Mouse (Mus musculus): ENCODE measurements around the gene Vps11. TPM values are rescaled to one million over a fixed set of nuclear protein-coding genes. Genes with fewer than 3 reads are reported as not detected.

Gene Vps11
- polyA plus RNA-seq, 1 experiment = 40.8 TPM

DNA sequence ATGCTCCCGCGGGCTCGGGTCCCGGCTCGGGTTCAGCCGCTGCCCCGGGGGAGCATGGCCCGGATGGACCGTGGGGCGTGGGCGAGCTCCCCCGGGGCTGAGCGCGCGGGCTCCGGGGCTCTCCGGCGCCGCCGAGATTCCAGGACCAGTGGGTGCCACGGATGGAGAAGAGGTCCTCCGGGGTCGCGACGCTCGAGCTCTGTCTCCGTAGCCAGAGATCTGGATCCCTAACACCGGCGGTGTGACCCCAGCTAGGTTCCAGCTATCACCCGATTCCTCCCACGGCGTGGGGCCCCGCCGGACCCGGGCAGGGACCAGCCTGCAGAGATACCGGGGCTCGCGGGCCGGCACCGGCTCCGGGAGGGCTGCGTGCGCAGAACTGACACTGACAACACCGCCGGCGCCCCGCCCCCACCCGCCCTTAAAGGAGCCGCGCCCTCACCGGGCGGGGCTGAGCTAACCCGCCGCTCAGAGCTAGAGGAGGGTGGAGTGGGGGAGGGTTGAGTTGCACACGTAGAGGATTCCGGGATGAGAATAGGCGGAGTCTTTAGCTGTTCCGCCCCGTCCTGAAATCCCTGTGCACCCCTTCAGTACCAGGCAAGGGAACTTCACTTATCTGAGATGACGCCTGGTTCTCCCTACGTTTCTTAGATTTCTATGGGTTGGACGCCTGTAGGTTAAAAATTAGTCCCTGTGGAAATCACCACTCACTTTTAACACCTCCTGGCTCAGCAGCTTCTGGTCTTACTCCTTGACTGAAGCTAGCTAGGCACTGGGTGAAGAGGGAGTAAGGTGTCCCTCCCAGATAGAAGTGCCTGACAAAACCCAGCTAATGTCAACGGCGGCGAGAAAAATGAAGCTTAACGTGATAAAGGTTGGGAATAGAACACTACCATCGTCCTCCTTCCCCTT lies 41.3 kb downstream of the Vps11 start, which contains the start of gene C2cd2l:
TSS of gene C2cd2l (minus strand) at position 399 of the 912 bp plus-strand sequence.
- Histone ChIP-seq H3K4me1 (replicated peaks; ENCODE audit: control insufficient read depth, insufficient read depth, low read length) (peaks cover 24% of the 10 kb centered on the region), H3K27me3 (ENCODE audit: control insufficient read depth, insufficient read depth, low read length) (no peaks in the 10 kb centered on the region), H3K27ac (ENCODE audit: control insufficient read depth, insufficient read depth, low read length) (no peak within 1 kb of the TSS), H3K36me3 (ENCODE audit: control insufficient read depth, insufficient read depth, low read length) (peaks cover 13% of the 10 kb centered on the region), H3K4me3 (ENCODE audit: control insufficient read depth, insufficient read depth, low read length) (peak within 1 kb of the TSS; percentile 94)
- peak; percentile 82 for DNase-seq
- TF ChIP-seq CTCF (IDR thresholded peaks at IDR 0.05; ENCODE audit: borderline replicate concordance, control insufficient read depth, extremely low read depth, insufficient read depth, low read length, poor library complexity) (0 out of 2 replicates have a peak, but pooled peaks have one; percentile 20), POLR2A (IDR thresholded peaks at IDR 0.05; ENCODE audit: control insufficient read depth, extremely low read depth, insufficient read depth, low read length, poor library complexity) (peak; percentile 55; the same call in 1 of the 2 replicates)
- WGBS = under 1% methylated on average over 66 of the region's 67 CpGs

- peaks cover 24% of the 10 kb centered on the region for H3K4me1 ChIP-seq (replicated peaks; ENCODE audit: control insufficient read depth, insufficient read depth, low read length)
- DNase-seq = peak; percentile 46
Observed at GRCm38 (mm10) chr9:44319105-44319886, 42.2 kb downstream of the Vps11 start.

DNA sequence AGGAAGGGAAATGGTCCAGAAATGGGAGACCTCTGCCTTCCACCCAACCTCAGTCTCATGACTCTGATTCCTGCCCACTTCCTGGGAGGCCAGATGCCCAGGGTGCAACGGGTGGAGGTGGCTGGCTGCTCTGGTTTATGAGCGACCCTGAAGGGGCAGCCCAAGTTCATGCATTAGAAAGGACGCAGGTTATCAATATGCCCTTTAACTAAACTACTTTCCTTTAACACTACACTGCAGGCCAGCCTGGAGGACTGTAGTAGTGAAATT lies 42.7 kb downstream of the Vps11 start:
- H3K36me3 ChIP-seq (ENCODE audit: control insufficient read depth, insufficient read depth, low read length) = peaks cover 27% of the 10 kb centered on the region
- TF ChIP-seq POLR2A (IDR thresholded peaks at IDR 0.05; ENCODE audit: control insufficient read depth, extremely low read depth, insufficient read depth, low read length, poor library complexity) = no peak
- no peak for TF ChIP-seq CTCF (IDR thresholded peaks at IDR 0.05; ENCODE audit: borderline replicate concordance, control insufficient read depth, extremely low read depth, insufficient read depth, low read length, poor library complexity)
- peaks cover 24% of the 10 kb centered on the region for H3K4me1 ChIP-seq (replicated peaks; ENCODE audit: control insufficient read depth, insufficient read depth, low read length)
- 27% methylated on average over 3 of the region's 3 CpGs for WGBS
- peak overlapping the region; percentile 94 for H3K4me3 ChIP-seq (ENCODE audit: control insufficient read depth, insufficient read depth, low read length)
- no peak for DNase-seq
- H3K27ac ChIP-seq (ENCODE audit: control insufficient read depth, insufficient read depth, low read length) = no peak overlapping the region
- no peaks in the 10 kb centered on the region for H3K27me3 ChIP-seq (ENCODE audit: control insufficient read depth, insufficient read depth, low read length)

More at GRCm38 (mm10) chr9:44319105-44319886, 42.2 kb downstream of the Vps11 start:
- WGBS = 3% methylated on average over 37 of the region's 37 CpGs
- TF ChIP-seq CTCF (IDR thresholded peaks at IDR 0.05; ENCODE audit: borderline replicate concordance, control insufficient read depth, extremely low read depth, insufficient read depth, low read length, poor library complexity) = no peak
- TF ChIP-seq POLR2A (IDR thresholded peaks at IDR 0.05; ENCODE audit: control insufficient read depth, extremely low read depth, insufficient read depth, low read length, poor library complexity) = no peak
- Histone ChIP-seq H3K27me3 (ENCODE audit: control insufficient read depth, insufficient read depth, low read length) (no peaks in the 10 kb centered on the region), H3K4me3 (ENCODE audit: control insufficient read depth, insufficient read depth, low read length) (peak overlapping the region; percentile 94), H3K27ac (ENCODE audit: control insufficient read depth, insufficient read depth, low read length) (no peak overlapping the region), H3K36me3 (ENCODE audit: control insufficient read depth, insufficient read depth, low read length) (peaks cover 21% of the 10 kb centered on the region)

DNA sequence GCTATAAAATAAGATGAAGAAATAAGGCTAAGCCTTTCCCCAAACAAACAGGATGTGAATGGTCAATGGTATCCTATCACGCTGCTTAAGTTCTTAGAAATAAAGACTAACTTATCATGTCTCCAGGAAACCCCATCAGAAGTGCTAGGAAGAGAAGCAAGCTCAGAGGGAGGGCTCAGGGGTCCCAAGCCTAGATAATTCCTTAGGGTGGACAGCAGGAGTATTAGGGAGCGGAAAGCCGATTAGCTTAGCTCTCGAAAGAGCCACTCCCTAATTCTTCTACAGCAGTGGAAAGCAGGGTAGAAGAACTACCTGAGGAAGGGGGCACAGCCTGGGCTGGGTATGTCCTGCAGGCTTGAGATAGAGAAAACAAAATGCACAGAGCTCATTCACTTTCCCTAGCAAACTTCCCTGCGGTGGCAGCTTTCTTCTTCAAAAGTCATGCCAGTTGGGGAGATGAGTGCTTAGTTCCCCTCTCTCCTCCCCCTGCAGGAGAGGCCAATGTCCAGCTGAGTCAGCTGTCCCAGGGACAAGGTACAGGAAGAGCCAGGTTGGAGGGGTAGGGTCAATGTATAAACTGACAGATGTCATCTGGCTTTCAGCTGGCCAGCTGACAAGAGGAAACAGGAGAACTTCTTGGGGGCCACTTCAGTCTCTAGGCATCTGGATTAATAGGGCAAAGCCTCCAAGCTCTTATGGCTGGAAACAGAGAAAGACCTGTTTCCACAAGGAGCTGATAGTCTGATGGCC lies 43.2 kb downstream of the Vps11 start:
- Histone ChIP-seq H3K4me3 (ENCODE audit: control insufficient read depth, insufficient read depth, low read length) (peak overlapping the region; percentile 94; the same call in 1 of the 2 replicates), H3K36me3 (ENCODE audit: control insufficient read depth, insufficient read depth, low read length) (peaks cover 30% of the 10 kb centered on the region), H3K27me3 (ENCODE audit: control insufficient read depth, insufficient read depth, low read length) (no peaks in the 10 kb centered on the region), H3K27ac (ENCODE audit: control insufficient read depth, insufficient read depth, low read length) (no peak overlapping the region), H3K4me1 (replicated peaks; ENCODE audit: control insufficient read depth, insufficient read depth, low read length) (peaks cover 24% of the 10 kb centered on the region)
- TF ChIP-seq CTCF (IDR thresholded peaks at IDR 0.05; ENCODE audit: borderline replicate concordance, control insufficient read depth, extremely low read depth, insufficient read depth, low read length, poor library complexity) (no peak), POLR2A (IDR thresholded peaks at IDR 0.05; ENCODE audit: control insufficient read depth, extremely low read depth, insufficient read depth, low read length, poor library complexity) (no peak)
- DNase-seq = no peak
- WGBS = 90% methylated on average over 5 of the region's 5 CpGs

DNA sequence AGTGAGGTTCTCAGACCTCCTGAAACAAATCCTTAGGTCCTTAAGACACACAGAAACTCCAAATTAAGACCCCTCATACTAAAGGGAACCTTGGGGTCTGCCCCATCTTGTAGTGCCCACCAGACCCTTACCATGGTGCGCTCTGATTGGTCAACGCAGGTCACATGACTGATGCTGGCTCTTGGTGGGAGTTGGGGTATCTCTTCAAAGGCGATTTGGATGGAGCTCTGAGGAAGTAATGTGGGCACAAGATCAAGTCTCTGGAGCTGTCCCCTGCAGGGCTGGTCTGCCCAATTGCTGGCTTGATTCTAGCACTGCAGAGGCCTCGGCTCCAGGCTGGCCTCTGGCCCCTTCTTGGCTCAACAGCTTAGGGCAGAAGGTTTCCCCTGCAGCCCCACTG lies 44.0 kb downstream of the Vps11 start:
- Histone ChIP-seq H3K4me1 (replicated peaks; ENCODE audit: control insufficient read depth, insufficient read depth, low read length) (peaks cover 24% of the 10 kb centered on the region), H3K4me3 (ENCODE audit: control insufficient read depth, insufficient read depth, low read length) (no peak overlapping the region), H3K27ac (ENCODE audit: control insufficient read depth, insufficient read depth, low read length) (no peak overlapping the region), H3K27me3 (ENCODE audit: control insufficient read depth, insufficient read depth, low read length) (no peaks in the 10 kb centered on the region), H3K36me3 (ENCODE audit: control insufficient read depth, insufficient read depth, low read length) (peaks cover 38% of the 10 kb centered on the region)
- TF ChIP-seq POLR2A (IDR thresholded peaks at IDR 0.05; ENCODE audit: control insufficient read depth, extremely low read depth, insufficient read depth, low read length, poor library complexity) (no peak), CTCF (IDR thresholded peaks at IDR 0.05; ENCODE audit: borderline replicate concordance, control insufficient read depth, extremely low read depth, insufficient read depth, low read length, poor library complexity) (no peak)
- WGBS = 97% methylated on average over 4 of the region's 4 CpGs
- no peak for DNase-seq

DNA sequence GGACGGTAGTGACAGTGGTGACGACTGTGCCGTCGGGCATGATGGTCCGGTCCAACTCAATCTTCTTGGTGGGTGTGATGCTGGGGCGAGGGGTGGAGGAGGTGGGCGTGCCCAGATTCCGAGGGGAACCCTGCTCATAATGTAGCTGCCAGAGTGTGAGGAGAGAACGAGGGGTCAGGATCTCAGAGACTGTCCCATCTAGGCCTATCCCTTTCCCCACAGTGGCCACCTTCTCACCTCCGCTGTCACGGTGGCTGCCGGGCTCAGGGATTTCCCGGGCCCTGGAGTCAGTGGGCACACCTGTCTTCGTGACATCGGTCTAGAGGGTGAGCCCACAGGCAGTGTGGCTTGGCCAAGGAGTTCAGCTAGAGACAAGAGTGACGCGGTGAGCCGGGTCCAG lies 46.6 kb downstream of the Vps11 start:
- no peaks in the 10 kb centered on the region for H3K27me3 ChIP-seq (ENCODE audit: control insufficient read depth, insufficient read depth, low read length)
- WGBS = 97% methylated on average over 18 of the region's 18 CpGs
- DNase-seq = no peak
- H3K4me3 ChIP-seq (ENCODE audit: control insufficient read depth, insufficient read depth, low read length) = no peak overlapping the region
- peaks cover 20% of the 10 kb centered on the region for H3K4me1 ChIP-seq (replicated peaks; ENCODE audit: control insufficient read depth, insufficient read depth, low read length)
- H3K36me3 ChIP-seq (ENCODE audit: control insufficient read depth, insufficient read depth, low read length) = peaks cover 48% of the 10 kb centered on the region
- TF ChIP-seq CTCF (IDR thresholded peaks at IDR 0.05; ENCODE audit: borderline replicate concordance, control insufficient read depth, extremely low read depth, insufficient read depth, low read length, poor library complexity) (no peak), POLR2A (IDR thresholded peaks at IDR 0.05; ENCODE audit: control insufficient read depth, extremely low read depth, insufficient read depth, low read length, poor library complexity) (no peak)
- no peak overlapping the region for H3K27ac ChIP-seq (ENCODE audit: control insufficient read depth, insufficient read depth, low read length)

Data from thymus, adult 2 months (tissue).